Mouse (Mus musculus) C2C12 (cell line): ENCODE data around the gene Commd7.

Experiments used
- CEBPB ChIP-seq: IDR thresholded peaks from one replicate; pipeline ENCODE4 v1.6.1; 2011; ENCODE audit warnings: low read depth, mild to moderate bottlenecking, control low read depth, moderate library complexity
- CTCF ChIP-seq: IDR thresholded peaks from one replicate; pipeline ENCODE4 v1.5.1; 2011; ENCODE audit not compliant: control insufficient read depth, insufficient read depth, insufficient read length
- MAX ChIP-seq: IDR thresholded peaks from one replicate; pipeline ENCODE4 v1.6.1; 2011; ENCODE audit warnings: mild to moderate bottlenecking, control low read depth
- MYOD1 ChIP-seq: IDR thresholded peaks from one replicate; pipeline ENCODE4 v1.6.1; 2011; ENCODE audit warnings: low read depth; ENCODE audit not compliant: control insufficient read depth, insufficient read length
- MYOG ChIP-seq: IDR thresholded peaks from one replicate; pipeline ENCODE4 v1.6.1; 2011; ENCODE audit not compliant: control insufficient read depth, insufficient read length; ENCODE audit errors: extremely low read depth
- USF1 ChIP-seq: IDR thresholded peaks from one replicate; pipeline ENCODE4 v1.6.1; 2011; ENCODE audit warnings: low read depth, mild to moderate bottlenecking, control low read depth, moderate library complexity

GRCm38 (mm10) chr2:153597626-153598025, 35.0 kb downstream of the Commd7 start:
- TF ChIP-seq CTCF, result no peak
- no peak for TF ChIP-seq USF1
- no peak for TF ChIP-seq MYOG
- TF ChIP-seq CEBPB, result no peak
- no peak for TF ChIP-seq MYOD1
- TF ChIP-seq MAX, result no peak
